Mouse (Mus musculus) erythroblast, embryonic 14.5 days (primary cell): Measurements from ENCODE around the gene Slamf8.

Experiments used
- GATA1 ChIP-seq: IDR thresholded peaks from 2 replicates; pipeline ENCODE4 v1.6.1; 2012; ENCODE audit warnings: low read length, inconsistent platforms, mixed read lengths
- TAL1 ChIP-seq: IDR thresholded peaks from 3 replicates; pipeline ENCODE4 v1.6.1; 2012; ENCODE audit warnings: low read length, inconsistent platforms, mixed read lengths

- TF ChIP-seq TAL1 (no peak), GATA1 (no peak)
Measured at GRCm38 (mm10) chr1:172631721-172632120, 41.4 kb upstream of the Slamf8 start.
